Mouse (Mus musculus) spleen, adult 2 months (tissue): ENCODE results near the gene Appl2. TPM values are rescaled to one million over a fixed set of nuclear protein-coding genes. Genes with fewer than 3 reads are reported as not detected.

ENCODE experiments used
- DNase-seq, 2 experiments: peaks; one replicate each; pipeline versions ENCODE4 v3.0.0 to v3.0.0-alpha.2; 2012 to 2021; ENCODE audit warnings: low spot score in 2 of 2, low read depth in 1 of 2
- H3K27ac ChIP-seq: fragments of 200-500 bp; 2 replicates; pipeline ENCODE4 v1.5.1; 2012; ENCODE audit warnings: low read length, inconsistent platforms; ENCODE audit not compliant: insufficient read depth
- H3K27me3 ChIP-seq: fragments of 200-500 bp; 2 replicates; pipeline ENCODE4 v1.6.1; 2012; ENCODE audit warnings: mild to moderate bottlenecking, moderate library complexity, low read length, inconsistent platforms; ENCODE audit not compliant: control insufficient read depth, insufficient read depth
- H3K36me3 ChIP-seq: fragments of 200-500 bp; 2 replicates; pipeline ENCODE4 v1.6.1; 2012; ENCODE audit warnings: mild to moderate bottlenecking, low read length, inconsistent platforms; ENCODE audit not compliant: control insufficient read depth, insufficient read depth
- H3K4me1 ChIP-seq: fragments of 200-500 bp; 2 replicates; pipeline ENCODE4 v1.6.1; 2011; ENCODE audit warnings: inconsistent platforms; ENCODE audit not compliant: control insufficient read depth, insufficient read depth, insufficient read length
- H3K4me3 ChIP-seq: fragments of 200-500 bp; 2 replicates; pipeline ENCODE4 v1.5.1; 2011; ENCODE audit warnings: mild to moderate bottlenecking, inconsistent platforms; ENCODE audit not compliant: insufficient read depth, insufficient read length; ENCODE audit errors: extremely low read depth
- CTCF ChIP-seq: fragments of 200-500 bp; IDR thresholded peaks from 2 replicates; pipeline ENCODE4 v1.5.1; 2011; ENCODE audit warnings: mild to moderate bottlenecking, inconsistent platforms; ENCODE audit not compliant: insufficient read depth, insufficient read length, insufficient replicate concordance; ENCODE audit errors: extremely low read depth
- POLR2A ChIP-seq: fragments of 200-500 bp; IDR thresholded peaks from 2 replicates; pipeline ENCODE4 v1.6.1; 2011; ENCODE audit warnings: low read depth, low read length, inconsistent platforms
- WGBS: fragments of 180-500 bp; shearing (Covaris S2); methylation state at CpG from one replicate; pipeline ENCODE4 v1.1.7; 2018; 5-methylcytosine and 5-hydroxymethylcytosine counted together
- polyA plus RNA-seq: library from polyadenylated mRNA; depleted of rRNA; stranded (reverse); fragments of >200 nt; gene quantifications from 2 replicates; pipeline ENCODE4 v1.2.3, GENCODE M21; 2012

The Appl2 gene
- polyA plus RNA-seq, 1 experiment = 11.7 TPM

- no peak overlapping the region for H3K4me3 ChIP-seq
Observed at GRCm38 (mm10) chr10:83627113-83627687, 21.3 kb downstream of the Appl2 start.

GRCm38 (mm10) chr10:83624841-83625240 is 23.7 kb downstream of the Appl2 start:
- H3K36me3 ChIP-seq = peaks cover 11% of the 10 kb centered on the region; the same call in 1 of the 2 replicates
- no peak for TF ChIP-seq CTCF
- TF ChIP-seq POLR2A = no peak
- 92% methylated on average over 12 of the region's 12 CpGs for WGBS
- no peaks in the 10 kb centered on the region for H3K27me3 ChIP-seq
- no peak overlapping the region for H3K27ac ChIP-seq
- H3K4me3 ChIP-seq = no peak overlapping the region
- no peak for DNase-seq
- no peaks in the 10 kb centered on the region for H3K4me1 ChIP-seq

More at GRCm38 (mm10) chr10:83627113-83627687, 21.3 kb downstream of the Appl2 start:
- Histone ChIP-seq H3K27me3 (no peaks in the 10 kb centered on the region), H3K36me3 (peaks cover 9% of the 10 kb centered on the region; the same call in 1 of the 2 replicates), H3K4me1 (no peaks in the 10 kb centered on the region), H3K27ac (no peak overlapping the region)
- WGBS = 91% methylated on average over 9 of the region's 9 CpGs
- no peak for TF ChIP-seq CTCF
- no peak for TF ChIP-seq POLR2A
- no peak for DNase-seq

- Histone ChIP-seq H3K27me3 (no peaks in the 10 kb centered on the region), H3K27ac (no peak overlapping the region), H3K4me1 (no peaks in the 10 kb centered on the region), H3K36me3 (peaks cover 11% of the 10 kb centered on the region; the same call in 1 of the 2 replicates), H3K4me3 (no peak overlapping the region)
- no peak for DNase-seq
- no peak for TF ChIP-seq CTCF
- no peak for TF ChIP-seq POLR2A
- 91% methylated on average over 8 of the region's 8 CpGs for WGBS
Observed at GRCm38 (mm10) chr10:83624065-83624464, 24.5 kb downstream of the Appl2 start.

- DNase-seq = no peak
- WGBS = 95% methylated on average over 24 of the region's 24 CpGs
- Histone ChIP-seq H3K27me3 (no peaks in the 10 kb centered on the region), H3K4me1 (no peaks in the 10 kb centered on the region), H3K27ac (no peak overlapping the region), H3K4me3 (no peak overlapping the region), H3K36me3 (peaks cover 11% of the 10 kb centered on the region; the same call in 1 of the 2 replicates)
- TF ChIP-seq CTCF = no peak
Observed at GRCm38 (mm10) chr10:83620350-83621055, 28.0 kb downstream of the Appl2 start.

- Histone ChIP-seq H3K36me3 (peaks cover 6% of the 10 kb centered on the region; the same call in 1 of the 2 replicates), H3K4me3 (no peak overlapping the region)
Observed at GRCm38 (mm10) chr10:83618819-83619440, 29.6 kb downstream of the Appl2 start.

GRCm38 (mm10) chr10:83617366-83617765 is 31.2 kb downstream of the Appl2 start:
- Histone ChIP-seq H3K27me3 (no peaks in the 10 kb centered on the region), H3K4me3 (no peak overlapping the region), H3K4me1 (no peaks in the 10 kb centered on the region), H3K27ac (no peak overlapping the region), H3K36me3 (peaks cover 6% of the 10 kb centered on the region; the same call in 1 of the 2 replicates)
- TF ChIP-seq CTCF = peak; percentile 49; the same call in 1 of the 2 replicates
- TF ChIP-seq POLR2A = no peak
- 82% methylated on average over 10 of the region's 10 CpGs for WGBS
- DNase-seq = peak in 1 of 2 experiments; percentile 11

More at GRCm38 (mm10) chr10:83618819-83619440, 29.6 kb downstream of the Appl2 start:
- no peaks in the 10 kb centered on the region for H3K4me1 ChIP-seq
- 92% methylated on average over 12 of the region's 12 CpGs for whole genome bisulfite sequencing
- DNase-seq = no peak
- TF ChIP-seq POLR2A (no peak), CTCF (no peak)
- H3K27me3 ChIP-seq = no peaks in the 10 kb centered on the region
- no peak overlapping the region for H3K27ac ChIP-seq

GRCm38 (mm10) chr10:83612648-83613215 is 35.8 kb downstream of the Appl2 start:
- no peaks in the 10 kb centered on the region for H3K27me3 ChIP-seq
- TF ChIP-seq POLR2A = no peak
- 92% methylated on average over 14 of the region's 14 CpGs for WGBS
- no peak overlapping the region for H3K27ac ChIP-seq
- no peaks in the 10 kb centered on the region for H3K4me1 ChIP-seq
- H3K4me3 ChIP-seq = no peak overlapping the region
- DNase-seq = no peak
- H3K36me3 ChIP-seq = peaks cover 11% of the 10 kb centered on the region
